Mouse (Mus musculus) megakaryocyte, embryonic 14.5 days (primary cell): Measurements from ENCODE around the gene Barx1. TPM values are rescaled to one million over a fixed set of nuclear protein-coding genes. Genes with fewer than 3 reads are reported as not detected.

Experiments used
- H3K27me3 ChIP-seq: replicated peaks from 2 replicates; pipeline ENCODE3; 2012; ENCODE audit warnings: inconsistent platforms
- H3K36me3 ChIP-seq: replicated peaks from 2 replicates; pipeline ENCODE3; 2012; ENCODE audit warnings: low read length, inconsistent platforms, mixed read lengths
- H3K4me1 ChIP-seq: 2 replicates; pipeline ENCODE4 v1.6.1; 2012; ENCODE audit warnings: inconsistent platforms
- H3K4me3 ChIP-seq: replicated peaks from 2 replicates; pipeline ENCODE3; 2012; ENCODE audit warnings: moderate library complexity, mild to moderate bottlenecking, inconsistent platforms
- H3K9me3 ChIP-seq: 2 replicates; pipeline ENCODE4 v1.6.1; 2012; ENCODE audit warnings: inconsistent platforms
- FLI1 ChIP-seq: IDR thresholded peaks from 2 replicates; pipeline ENCODE4 v1.6.1; 2012; ENCODE audit warnings: low read length, inconsistent platforms, mixed read lengths
- GATA1 ChIP-seq: IDR thresholded peaks from 3 replicates; pipeline ENCODE4 v1.6.1; 2012; ENCODE audit warnings: mixed read lengths, low read length, inconsistent platforms, borderline replicate concordance
- polyA plus RNA-seq: library from polyadenylated mRNA; stranded (reverse); fragments of >175 nt; gene quantifications from 2 replicates; pipeline ENCODE4 v1.2.3, GENCODE M21; 2012; ENCODE audit warnings: low replicate concordance; ENCODE audit not compliant: insufficient read depth

The Barx1 gene
- polyA plus RNA-seq, 1 experiment, result not detected

- no peaks in the 10 kb centered on the region for H3K4me1 ChIP-seq
- TF ChIP-seq FLI1 (no peak), GATA1 (no peak)
- H3K36me3 ChIP-seq, result no peaks in the 10 kb centered on the region
- H3K27me3 ChIP-seq, result peaks cover 18% of the 10 kb centered on the region
- no peak overlapping the region for H3K4me3 ChIP-seq
- H3K9me3 ChIP-seq, result peaks cover 2% of the 10 kb centered on the region; the same call in 1 of the 2 replicates
Measured at GRCm38 (mm10) chr13:48643991-48644390, 18.8 kb upstream of the Barx1 start.

GRCm38 (mm10) chr13:48646696-48647095, 16.1 kb upstream of the Barx1 start:
- Histone ChIP-seq H3K27me3 (peaks cover 21% of the 10 kb centered on the region), H3K36me3 (no peaks in the 10 kb centered on the region), H3K4me3 (no peak overlapping the region), H3K4me1 (no peaks in the 10 kb centered on the region), H3K9me3 (peaks cover 2% of the 10 kb centered on the region; the same call in 1 of the 2 replicates)
- TF ChIP-seq FLI1 (no peak), GATA1 (no peak)

GRCm38 (mm10) chr13:48650615-48651014, 12.2 kb upstream of the Barx1 start:
- peaks cover 7% of the 10 kb centered on the region for H3K4me1 ChIP-seq
- H3K9me3 ChIP-seq, result peaks cover 2% of the 10 kb centered on the region; the same call in 1 of the 2 replicates
- TF ChIP-seq GATA1 (no peak), FLI1 (no peak)
- H3K4me3 ChIP-seq, result no peak overlapping the region
- H3K27me3 ChIP-seq, result peaks cover 47% of the 10 kb centered on the region
- no peaks in the 10 kb centered on the region for H3K36me3 ChIP-seq

- Histone ChIP-seq H3K36me3 (no peaks in the 10 kb centered on the region), H3K4me1 (peaks cover 13% of the 10 kb centered on the region)
- no peak for TF ChIP-seq FLI1
- no peak for TF ChIP-seq GATA1
Measured at GRCm38 (mm10) chr13:48651132-48652065, 11.4 kb upstream of the Barx1 start.

GRCm38 (mm10) chr13:48653788-48654770, 8.7 kb upstream of the Barx1 start:
- TF ChIP-seq GATA1 (no peak), FLI1 (no peak)
- Histone ChIP-seq H3K27me3 (peaks cover 73% of the 10 kb centered on the region), H3K4me1 (peaks cover 28% of the 10 kb centered on the region), H3K36me3 (no peaks in the 10 kb centered on the region), H3K9me3 (no peaks in the 10 kb centered on the region), H3K4me3 (no peak overlapping the region)

More at GRCm38 (mm10) chr13:48651132-48652065, 11.4 kb upstream of the Barx1 start:
- Histone ChIP-seq H3K9me3 (peaks cover 2% of the 10 kb centered on the region; the same call in 1 of the 2 replicates), H3K4me3 (no peak overlapping the region), H3K27me3 (peaks cover 52% of the 10 kb centered on the region)

GRCm38 (mm10) chr13:48655637-48656036, 7.2 kb upstream of the Barx1 start:
- Histone ChIP-seq H3K4me1 (peaks cover 40% of the 10 kb centered on the region), H3K27me3 (peaks cover 89% of the 10 kb centered on the region), H3K4me3 (no peak overlapping the region), H3K36me3 (no peaks in the 10 kb centered on the region), H3K9me3 (no peaks in the 10 kb centered on the region)
- no peak for TF ChIP-seq GATA1
- TF ChIP-seq FLI1, result no peak

GRCm38 (mm10) chr13:48657791-48658190, 5.0 kb upstream of the Barx1 start:
- H3K27me3 ChIP-seq, result peaks cover 98% of the 10 kb centered on the region
- no peak overlapping the region for H3K4me3 ChIP-seq
- TF ChIP-seq FLI1 (no peak), GATA1 (no peak)
- peaks cover 43% of the 10 kb centered on the region for H3K4me1 ChIP-seq
- no peaks in the 10 kb centered on the region for H3K36me3 ChIP-seq
- no peaks in the 10 kb centered on the region for H3K9me3 ChIP-seq

GRCm38 (mm10) chr13:48658588-48659253, 4.1 kb upstream of the Barx1 start:
- Histone ChIP-seq H3K4me3 (peak overlapping the region; percentile 83), H3K27me3 (peaks cover 98% of the 10 kb centered on the region), H3K4me1 (peaks cover 39% of the 10 kb centered on the region), H3K36me3 (no peaks in the 10 kb centered on the region), H3K9me3 (no peaks in the 10 kb centered on the region)
- no peak for TF ChIP-seq GATA1
- no peak for TF ChIP-seq FLI1
